23 mouse cellular contexts compared by ENCODE assay signal in the genomic region with DNA sequence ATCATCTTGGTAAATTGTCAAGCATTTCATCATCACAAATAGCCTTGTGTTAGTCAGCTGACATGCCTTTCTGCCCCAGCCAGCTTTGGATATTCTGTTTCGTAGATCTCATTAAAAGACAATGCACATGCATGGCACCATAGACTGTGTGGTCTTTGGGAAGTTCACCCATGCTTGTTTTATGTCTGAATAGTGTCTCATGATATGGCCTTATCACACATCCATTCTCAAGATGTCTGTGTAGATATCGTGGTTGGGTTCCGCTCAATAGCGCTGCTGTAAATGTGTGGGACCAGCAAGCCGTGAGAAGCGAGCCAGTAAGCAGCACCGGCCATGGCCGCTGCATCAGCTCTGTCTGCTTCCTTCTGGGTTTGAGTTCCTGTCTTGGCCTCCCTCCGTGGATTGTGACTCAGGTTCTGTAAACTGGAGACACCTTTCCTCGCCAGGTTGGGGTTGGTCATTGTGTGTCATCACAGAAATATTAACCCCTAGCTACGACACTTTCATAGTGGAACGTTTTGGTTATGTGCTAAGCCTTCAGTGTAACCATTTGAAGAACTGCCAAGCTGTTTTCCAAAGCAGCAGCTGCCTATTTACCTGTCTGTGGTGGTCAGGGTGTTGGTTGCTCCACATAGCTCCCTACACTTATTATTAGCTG. TPM values are rescaled to one million over a fixed set of nuclear protein-coding genes. Genes with fewer than 3 reads are reported as not detected.
DNase-seq lines count a peak whose midpoint lies in the region; ATAC-seq and TF ChIP-seq lines count a peak whose summit lies in the region.
"Had no signal": no experiment of that assay in that cellular context is flagged by ENCODE, and none has a peak within 500 bp of the region (broad histone marks: within the 10 kb centered on the region; RNA-seq: fewer than 3 reads in every experiment).

No protein-coding gene starts in this region.

- no peaks in the 10 kb centered on the region for H3K79me2 ChIP-seq in myocyte (ENCODE audit: control insufficient read depth, insufficient read depth)

- 0 out of 2 replicates have a peak, but pooled peaks have one; percentile 26 for ATAC-seq in liver, embryonic 11.5 days (replicated peaks; ENCODE audit: low FRiP score)
- no peak for ATAC-seq in liver, postnatal 0 days
- ATAC-seq in G1E (ENCODE audit: extremely low read depth, insufficient number of reproducible peaks, low FRiP score, poor library complexity, severe bottlenecking) = peak; percentile 92
- ATAC-seq in midbrain, embryonic 14.5 days (ENCODE audit: low FRiP score, low TSS enrichment) = no peak
- ATAC-seq: activated CD4-positive, CD25-positive, alpha-beta regulatory T cell, adult 4 months; forebrain, embryonic 15.5 days had no signal

- H3K9ac ChIP-seq in liver, embryonic 11.5 days (ENCODE audit: low read depth, low read length) = no peak overlapping the region
- no peak overlapping the region for H3K9ac ChIP-seq in liver, postnatal 0 days (replicated peaks)
- no peak overlapping the region for H3K9ac ChIP-seq in midbrain, embryonic 14.5 days (replicated peaks; ENCODE audit: low read length)
- H3K9ac ChIP-seq: embryonic facial prominence, embryonic 13.5 days; forebrain, embryonic 12.5 days; forebrain, embryonic 15.5 days; hindbrain, embryonic 12.5 days; hindbrain, embryonic 15.5 days had no signal

- H3K4me1 ChIP-seq in liver, embryonic 11.5 days (replicated peaks; ENCODE audit: control insufficient read depth, insufficient read depth, low read length) = no peaks in the 10 kb centered on the region
- H3K4me1 ChIP-seq in liver, postnatal 0 days (ENCODE audit: insufficient read depth) = no peaks in the 10 kb centered on the region
- peaks cover 23% of the 10 kb centered on the region for H3K4me1 ChIP-seq in G1E (ENCODE audit: insufficient read depth, low read depth, low read length)
- H3K4me1 ChIP-seq in midbrain, embryonic 14.5 days (ENCODE audit: control insufficient read depth, insufficient read depth, low read length) = no peaks in the 10 kb centered on the region
- H3K4me1 ChIP-seq: embryonic facial prominence, embryonic 10.5 days; embryonic facial prominence, embryonic 13.5 days; forebrain, embryonic 12.5 days; forebrain, embryonic 15.5 days; heart, embryonic 10.5 days; hindbrain, embryonic 12.5 days; hindbrain, embryonic 15.5 days had no signal

- H3ac ChIP-seq in myocyte (ENCODE audit: control insufficient read depth, insufficient read length) = no peak overlapping the region

- no peak for TF ChIP-seq POLR2A in myocyte (IDR thresholded peaks at IDR 0.05; ENCODE audit: insufficient read length, low read depth)

- DNase-seq in liver, embryonic 11.5 days (ENCODE audit: low spot score) = no peak
- DNase-seq in liver, postnatal 0 days = no peak
- DNase-seq in G1E (ENCODE audit: low spot score) = no peak
- no peak for DNase-seq in midbrain, embryonic 14.5 days
- no peak for DNase-seq in embryo, embryonic 10 days (ENCODE audit: low spot score)
- DNase-seq: adrenal gland, postnatal 10 days; adrenal gland, postnatal 36 days; cerebellum, adult 18-20 months; cerebellum, adult 9-10 months; cerebellum, postnatal 14 days; gastrocnemius, postnatal 25 days; heart, adult 2 months had no signal

- no peak overlapping the region for H3K27ac ChIP-seq in liver, embryonic 11.5 days (ENCODE audit: low read depth, low read length)
- H3K27ac ChIP-seq in liver, postnatal 0 days (ENCODE audit: low read depth) = no peak overlapping the region
- no peak overlapping the region for H3K27ac ChIP-seq in midbrain, embryonic 14.5 days (replicated peaks; ENCODE audit: low read depth, low read length)
- H3K27ac ChIP-seq: embryonic facial prominence, embryonic 10.5 days; embryonic facial prominence, embryonic 13.5 days; forebrain, embryonic 12.5 days; forebrain, embryonic 15.5 days; heart, adult 2 months; heart, embryonic 10.5 days; hindbrain, embryonic 12.5 days; hindbrain, embryonic 15.5 days had no signal

- TF ChIP-seq CTCF in liver, postnatal 0 days (IDR thresholded peaks at IDR 0.05; ENCODE audit: low read depth) = no peak
- no peak for TF ChIP-seq CTCF in G1E (IDR thresholded peaks at IDR 0.05; ENCODE audit: low read depth, low read length)

- H3K4me2 ChIP-seq in liver, embryonic 11.5 days = no peak overlapping the region
- H3K4me2 ChIP-seq in liver, postnatal 0 days (ENCODE audit: low read depth, low read length) = no peak overlapping the region
- H3K4me2 ChIP-seq in myocyte (ENCODE audit: low read depth) = no peak overlapping the region
- H3K4me2 ChIP-seq in midbrain, embryonic 14.5 days (ENCODE audit: low read length) = no peak overlapping the region
- H3K4me2 ChIP-seq: embryonic facial prominence, embryonic 13.5 days; forebrain, embryonic 12.5 days; forebrain, embryonic 15.5 days; hindbrain, embryonic 12.5 days; hindbrain, embryonic 15.5 days had no signal

- no peaks in the 10 kb centered on the region for H3K9me3 ChIP-seq in liver, embryonic 11.5 days (ENCODE audit: control insufficient read depth, low read length)
- no peaks in the 10 kb centered on the region for H3K9me3 ChIP-seq in liver, postnatal 0 days (ENCODE audit: low read length)
- H3K9me3 ChIP-seq in G1E (replicated peaks) = no peaks in the 10 kb centered on the region
- no peaks in the 10 kb centered on the region for H3K9me3 ChIP-seq in midbrain, embryonic 14.5 days (ENCODE audit: control insufficient read depth, low read length)
- H3K9me3 ChIP-seq: embryonic facial prominence, embryonic 10.5 days; embryonic facial prominence, embryonic 13.5 days; forebrain, embryonic 12.5 days; forebrain, embryonic 15.5 days; heart, embryonic 10.5 days; hindbrain, embryonic 12.5 days; hindbrain, embryonic 15.5 days had no signal

- 86% methylated on average over 12 of the region's 12 CpGs for WGBS in liver, embryonic 11.5 days
- WGBS in liver, postnatal 0 days (ENCODE audit: insufficient replicate concordance) = 86% methylated on average over 12 of the region's 12 CpGs
- WGBS in midbrain, embryonic 14.5 days = 93% methylated on average over 12 of the region's 12 CpGs

- H3K27me3 ChIP-seq in liver, embryonic 11.5 days (replicated peaks; ENCODE audit: control insufficient read depth, insufficient read depth, low read length) = no peaks in the 10 kb centered on the region
- H3K27me3 ChIP-seq in liver, postnatal 0 days (ENCODE audit: insufficient read depth, low read length) = no peaks in the 10 kb centered on the region
- H3K27me3 ChIP-seq in G1E (ENCODE audit: insufficient read depth, low read length) = no peaks in the 10 kb centered on the region
- no peaks in the 10 kb centered on the region for H3K27me3 ChIP-seq in myocyte (ENCODE audit: control insufficient read depth, insufficient read depth, insufficient read length)
- no peaks in the 10 kb centered on the region for H3K27me3 ChIP-seq in midbrain, embryonic 14.5 days (ENCODE audit: control insufficient read depth, insufficient read depth, low read length)
- H3K27me3 ChIP-seq: embryonic facial prominence, embryonic 13.5 days; forebrain, embryonic 12.5 days; forebrain, embryonic 15.5 days; hindbrain, embryonic 12.5 days; hindbrain, embryonic 15.5 days had no signal

- H3K36me3 ChIP-seq in liver, embryonic 11.5 days (ENCODE audit: control insufficient read depth, insufficient read depth, low read length) = peaks cover 20% of the 10 kb centered on the region
- peaks cover 29% of the 10 kb centered on the region for H3K36me3 ChIP-seq in liver, postnatal 0 days (replicated peaks; ENCODE audit: insufficient read depth, low read length)
- peaks cover 61% of the 10 kb centered on the region for H3K36me3 ChIP-seq in G1E (replicated peaks)
- H3K36me3 ChIP-seq in myocyte (ENCODE audit: control insufficient read depth, insufficient read depth) = peaks cover 44% of the 10 kb centered on the region
- peaks cover 41% of the 10 kb centered on the region for H3K36me3 ChIP-seq in midbrain, embryonic 14.5 days (ENCODE audit: control insufficient read depth, insufficient read depth, low read length)

- no peak overlapping the region for H3K4me3 ChIP-seq in liver, embryonic 11.5 days (ENCODE audit: low read depth, low read length)
- no peak overlapping the region for H3K4me3 ChIP-seq in liver, postnatal 0 days (ENCODE audit: low read depth, low read length)
- H3K4me3 ChIP-seq in G1E (ENCODE audit: low read depth, low read length) = peak overlapping the region; percentile 1; the same call in 1 of the 2 replicates
- no peak overlapping the region for H3K4me3 ChIP-seq in myocyte
- no peak overlapping the region for H3K4me3 ChIP-seq in midbrain, embryonic 14.5 days (replicated peaks; ENCODE audit: low read depth, low read length)
- H3K4me3 ChIP-seq: embryonic facial prominence, embryonic 10.5 days; embryonic facial prominence, embryonic 13.5 days; erythroblast, embryonic 14.5 days; forebrain, embryonic 12.5 days; forebrain, embryonic 15.5 days; heart, adult 2 months; heart, embryonic 10.5 days; hindbrain, embryonic 12.5 days; hindbrain, embryonic 15.5 days had no signal

- no peak for TF ChIP-seq EP300 in liver, postnatal 0 days (IDR thresholded peaks at IDR 0.05; ENCODE audit: low read depth)

RNA-seq across cellular contexts. Expression of a gene that starts 8.3 kb away (rescaled TPM):
- 191 and 202 TPM in 2 replicates for polyA plus RNA-seq in liver, embryonic 11.5 days (2014; fragmentation: Nextera tagmentation; extraction: Ambion mirVana)
- polyA plus RNA-seq in liver, postnatal 0 days (2015; fragmentation: Nextera tagmentation; extraction: Ambion mirVana) = 68.6 and 70.1 TPM in 2 replicates
- total RNA-seq in G1E (2014; fragmentation: Nextera tagmentation) (129 and 133 TPM in 2 replicates), G1E (2017) (183 and 211 TPM in 2 replicates)
- polyA plus RNA-seq in G1E (2012) (54.0 and 55.1 TPM in 2 replicates), myocyte (2012; fragmentation: generic; extraction: Trizol) (43.5 TPM)
- 62.9 and 74.9 TPM in 2 replicates for polyA plus RNA-seq in midbrain, embryonic 14.5 days (2014; fragmentation: Nextera tagmentation; extraction: Ambion mirVana)

RNA-seq across cellular contexts. Expression of a gene that starts 8.5 kb away (rescaled TPM):
- polyA plus RNA-seq in liver, embryonic 11.5 days (2014; fragmentation: Nextera tagmentation; extraction: Ambion mirVana) = 92.0 and 96.9 TPM in 2 replicates
- 16.5 and 21.8 TPM in 2 replicates for polyA plus RNA-seq in liver, postnatal 0 days (2015; fragmentation: Nextera tagmentation; extraction: Ambion mirVana)
- total RNA-seq in G1E (2014; fragmentation: Nextera tagmentation) = 186 and 202 TPM in 2 replicates
- total RNA-seq in G1E (2017) = 79.4 and 99.2 TPM in 2 replicates
- polyA plus RNA-seq in G1E (2012) = 2.1 and 2.8 TPM in 2 replicates
- 8.4 TPM for polyA plus RNA-seq in myocyte (2012; fragmentation: generic; extraction: Trizol)
- 5.1 and 8.7 TPM in 2 replicates for polyA plus RNA-seq in midbrain, embryonic 14.5 days (2014; fragmentation: Nextera tagmentation; extraction: Ambion mirVana)
- total RNA-seq: gastrocnemius, adult 8-10 months had no signal

RNA-seq across cellular contexts. Expression of a gene that starts 13.4 kb away (rescaled TPM):
- 50.2 and 60.6 TPM in 2 replicates for polyA plus RNA-seq in liver, embryonic 11.5 days (2014; fragmentation: Nextera tagmentation; extraction: Ambion mirVana)
- polyA plus RNA-seq in liver, postnatal 0 days (2015; fragmentation: Nextera tagmentation; extraction: Ambion mirVana) = 11.3 and 11.7 TPM in 2 replicates
- total RNA-seq in G1E (2014; fragmentation: Nextera tagmentation) (466 and 524 TPM in 2 replicates), G1E (2017) (257 and 292 TPM in 2 replicates)
- polyA plus RNA-seq in G1E (2012) (59.6 and 68.9 TPM in 2 replicates), myocyte (2012; fragmentation: generic; extraction: Trizol) (55.2 TPM)
- 31.0 and 43.6 TPM in 2 replicates for polyA plus RNA-seq in midbrain, embryonic 14.5 days (2014; fragmentation: Nextera tagmentation; extraction: Ambion mirVana)

RNA-seq across cellular contexts. Expression of a gene that starts 46.7 kb away (rescaled TPM):
- 94.2 and 105 TPM in 2 replicates for polyA plus RNA-seq in liver, embryonic 11.5 days (2014; fragmentation: Nextera tagmentation; extraction: Ambion mirVana)
- 46.4 and 50.3 TPM in 2 replicates for polyA plus RNA-seq in liver, postnatal 0 days (2015; fragmentation: Nextera tagmentation; extraction: Ambion mirVana)
- total RNA-seq in G1E (2014; fragmentation: Nextera tagmentation) (55.2 and 61.8 TPM in 2 replicates), G1E (2017) (135 TPM in 2 replicates)
- polyA plus RNA-seq in G1E (2012) (49.8 and 55.0 TPM in 2 replicates), myocyte (2012; fragmentation: generic; extraction: Trizol) (29.3 TPM)
- 55.3 and 69.9 TPM in 2 replicates for polyA plus RNA-seq in midbrain, embryonic 14.5 days (2014; fragmentation: Nextera tagmentation; extraction: Ambion mirVana)

Comparison
In these comparisons a context has a peak if more than half of its experiments do, and no peak if none do; other contexts are left out.
1. ATAC-seq: peak in liver, embryonic 11.5 days (single experiment) and G1E (single experiment); none in liver, postnatal 0 days (single experiment) and midbrain, embryonic 14.5 days (single experiment).